Mouse (Mus musculus) ovary, adult 18-20 months (tissue): ENCODE measurements around the gene Pkdcc.

Source experiments
- DNase-seq: peaks from one replicate; pipeline ENCODE4 v3.0.0; 2022; ENCODE audit warnings: low spot score, mixed read lengths

The Pkdcc gene

DNA sequence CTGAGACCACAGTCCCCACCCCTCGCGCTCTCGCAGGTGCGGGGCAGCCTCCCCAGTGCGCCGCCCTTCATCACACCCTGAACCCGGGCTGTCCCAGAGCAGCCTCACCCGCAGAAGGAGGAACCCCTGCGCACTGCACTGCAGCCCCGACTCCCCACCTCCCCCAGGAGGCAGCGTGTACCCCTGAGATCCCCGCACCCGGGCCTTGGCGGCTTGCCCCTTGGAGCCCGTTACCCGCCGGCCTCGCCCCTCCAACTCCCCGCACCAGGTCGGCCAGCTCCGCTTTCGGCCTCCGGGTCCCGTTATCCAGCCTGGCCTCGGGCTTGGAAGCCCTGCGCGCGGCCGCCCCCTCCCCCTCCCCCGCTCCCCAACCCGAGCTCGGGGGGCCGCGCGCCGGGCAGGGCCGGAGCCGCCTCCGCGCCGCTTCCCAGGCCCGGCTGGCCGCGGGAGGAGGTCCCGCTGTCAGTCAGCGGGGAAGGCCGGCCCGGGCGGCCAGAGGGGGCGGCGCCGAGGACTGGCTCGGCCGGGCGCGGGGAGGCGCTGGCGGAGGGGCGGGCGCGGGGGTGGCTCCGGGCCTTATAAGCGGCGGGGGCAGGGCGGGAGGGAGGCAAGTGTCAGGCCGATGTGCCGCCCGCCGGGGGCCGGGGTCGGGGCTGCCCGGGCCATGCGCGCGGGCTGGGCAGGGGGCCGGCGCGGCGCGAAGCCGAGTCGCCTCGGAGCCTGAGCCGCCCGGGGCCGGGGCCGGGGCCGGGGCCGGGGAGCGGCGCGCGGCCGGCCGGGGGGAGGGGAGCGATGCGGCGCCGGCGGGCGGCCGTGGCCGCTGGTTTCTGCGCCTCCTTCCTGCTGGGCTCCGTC is at the start of gene Pkdcc:
Gene Pkdcc (plus strand): TSS at position 619 of the 855 bp plus-strand sequence.
- DNase-seq, result peak; percentile 87

DNA sequence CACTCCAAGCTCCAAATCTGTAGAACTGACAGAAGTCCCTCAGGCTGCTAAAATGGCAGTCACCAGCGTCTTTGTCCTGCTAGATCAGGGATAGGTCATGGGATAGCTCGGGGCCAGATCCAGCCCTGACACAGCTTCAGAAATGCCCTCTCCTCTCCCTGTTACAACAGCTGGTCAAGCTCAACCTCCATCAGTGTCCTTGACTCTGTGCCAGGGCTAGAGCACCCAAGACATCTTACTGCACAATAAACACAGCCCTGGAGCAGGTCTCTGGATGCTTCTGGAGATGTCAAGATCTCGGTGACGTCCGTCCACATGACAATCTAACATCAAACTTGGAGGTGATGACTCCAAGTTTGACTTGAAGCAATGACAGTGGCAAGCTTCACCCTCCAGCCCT is 48.9 kb upstream of the Pkdcc start:
- no peak for DNase-seq

- no peak for DNase-seq
Measured at GRCm38 (mm10) chr17:83176146-83176545, 38.9 kb upstream of the Pkdcc start.

- no peak for DNase-seq
Measured at GRCm38 (mm10) chr17:83178483-83179150, 36.5 kb upstream of the Pkdcc start.

DNA sequence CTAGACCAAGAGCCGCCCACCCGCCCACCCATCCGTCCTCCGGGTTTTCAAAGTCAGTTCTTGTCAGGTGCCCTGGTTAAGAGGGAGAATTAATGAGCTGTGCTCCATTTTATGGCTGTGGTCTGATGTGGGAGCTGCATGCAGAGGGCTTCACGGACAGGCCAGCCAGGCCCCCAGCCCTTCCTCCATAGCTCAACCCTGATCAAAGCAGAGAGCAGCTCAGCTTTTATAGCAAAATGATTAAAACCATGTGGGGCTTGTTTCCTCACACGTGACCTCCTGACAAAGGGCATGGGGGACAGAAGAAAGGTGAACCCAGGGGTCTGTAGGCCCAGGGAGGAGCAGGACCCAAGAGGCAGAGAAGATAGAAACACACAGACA is 36.0 kb upstream of the Pkdcc start:
- DNase-seq, result no peak

DNA sequence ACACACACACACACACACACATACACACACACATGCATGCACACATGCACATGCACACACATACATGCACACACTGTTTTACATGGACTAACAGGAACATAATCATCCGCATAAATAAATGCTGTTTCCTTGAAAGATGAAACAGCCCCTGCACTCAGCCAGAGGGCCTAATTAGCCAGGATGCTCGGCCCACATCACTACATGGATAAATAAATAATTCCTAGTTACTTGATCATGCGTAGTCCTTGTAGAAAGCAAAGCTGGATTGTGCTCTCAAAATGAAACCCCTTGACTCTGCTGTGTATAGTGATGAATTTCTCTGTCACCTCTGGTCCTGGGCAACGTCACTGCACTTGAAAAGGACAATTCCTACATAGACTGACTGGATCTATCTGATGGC is 35.5 kb upstream of the Pkdcc start:
- no peak for DNase-seq

DNA sequence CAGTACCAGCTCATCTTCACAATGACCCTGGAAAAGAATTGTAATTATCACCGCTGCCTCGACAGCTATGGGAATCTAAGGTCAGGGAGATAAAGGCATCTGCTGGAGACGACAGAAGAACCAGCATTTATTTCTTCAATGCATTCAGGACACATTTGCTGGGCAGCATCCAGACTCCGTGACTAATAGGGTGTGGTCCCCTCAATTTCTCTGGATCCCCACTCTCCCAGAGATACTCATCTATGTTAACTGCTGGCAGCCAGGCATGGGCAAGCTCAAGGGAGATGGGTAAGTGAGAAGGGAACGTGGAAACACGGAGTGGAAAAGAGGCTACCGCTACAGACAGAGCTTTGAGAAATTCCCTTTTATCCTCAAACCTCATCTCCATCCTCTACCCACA is 34.0 kb upstream of the Pkdcc start:
- no peak for DNase-seq

- no peak for DNase-seq
Measured at GRCm38 (mm10) chr17:83181592-83181991, 33.5 kb upstream of the Pkdcc start.

GRCm38 (mm10) chr17:83182061-83182664 is 32.9 kb upstream of the Pkdcc start:
- no peak for DNase-seq

DNA sequence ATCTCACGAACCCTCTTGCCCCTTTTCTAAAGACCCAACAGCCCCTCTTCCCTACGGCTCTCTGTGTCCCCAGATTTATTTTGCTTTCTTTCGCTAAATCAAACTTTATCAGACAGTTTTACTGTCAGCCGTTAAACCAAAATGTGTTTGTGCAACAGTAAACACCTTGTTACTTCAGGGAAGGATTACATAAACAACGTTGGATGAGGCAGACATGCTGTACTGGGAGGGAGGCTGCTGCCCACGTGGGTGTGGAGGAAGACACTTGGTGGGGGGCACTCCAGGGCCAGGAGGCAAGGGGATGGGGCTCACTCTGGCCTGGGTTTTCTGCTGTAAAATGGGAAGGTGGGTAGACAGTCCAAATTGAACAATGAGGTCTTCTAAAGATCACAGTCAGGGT is 32.3 kb upstream of the Pkdcc start:
- DNase-seq, result no peak

GRCm38 (mm10) chr17:83187751-83188565 is 27.1 kb upstream of the Pkdcc start:
- no peak for DNase-seq

GRCm38 (mm10) chr17:83190810-83191209 is 24.3 kb upstream of the Pkdcc start:
- DNase-seq, result no peak

DNA sequence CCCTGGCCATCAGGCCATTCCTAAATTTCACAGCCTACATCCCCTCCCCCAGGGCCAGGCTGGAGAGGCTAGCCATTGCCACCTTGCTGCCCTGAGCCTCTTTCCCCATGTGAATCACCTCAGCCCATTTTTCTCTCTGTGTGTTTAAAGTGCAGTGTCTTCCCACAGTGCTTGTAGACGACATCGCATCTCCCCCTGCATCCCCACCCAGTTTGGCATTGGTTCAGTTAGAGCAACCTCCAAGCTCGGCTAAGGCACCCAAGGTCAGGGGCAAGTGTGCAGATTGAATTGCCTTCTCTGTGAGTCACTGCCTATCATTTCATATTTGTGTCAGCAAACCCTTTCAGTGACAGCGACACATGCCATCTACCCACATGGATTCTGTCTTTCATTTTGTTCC is 20.6 kb upstream of the Pkdcc start:
- peak; percentile 57 for DNase-seq

- peak; percentile 76 for DNase-seq
Measured at GRCm38 (mm10) chr17:83197361-83197923, 17.6 kb upstream of the Pkdcc start.

- no peak for DNase-seq
Measured at GRCm38 (mm10) chr17:83200469-83200868, 14.6 kb upstream of the Pkdcc start.

- no peak for DNase-seq
Measured at GRCm38 (mm10) chr17:83201257-83201656, 13.8 kb upstream of the Pkdcc start.

DNA sequence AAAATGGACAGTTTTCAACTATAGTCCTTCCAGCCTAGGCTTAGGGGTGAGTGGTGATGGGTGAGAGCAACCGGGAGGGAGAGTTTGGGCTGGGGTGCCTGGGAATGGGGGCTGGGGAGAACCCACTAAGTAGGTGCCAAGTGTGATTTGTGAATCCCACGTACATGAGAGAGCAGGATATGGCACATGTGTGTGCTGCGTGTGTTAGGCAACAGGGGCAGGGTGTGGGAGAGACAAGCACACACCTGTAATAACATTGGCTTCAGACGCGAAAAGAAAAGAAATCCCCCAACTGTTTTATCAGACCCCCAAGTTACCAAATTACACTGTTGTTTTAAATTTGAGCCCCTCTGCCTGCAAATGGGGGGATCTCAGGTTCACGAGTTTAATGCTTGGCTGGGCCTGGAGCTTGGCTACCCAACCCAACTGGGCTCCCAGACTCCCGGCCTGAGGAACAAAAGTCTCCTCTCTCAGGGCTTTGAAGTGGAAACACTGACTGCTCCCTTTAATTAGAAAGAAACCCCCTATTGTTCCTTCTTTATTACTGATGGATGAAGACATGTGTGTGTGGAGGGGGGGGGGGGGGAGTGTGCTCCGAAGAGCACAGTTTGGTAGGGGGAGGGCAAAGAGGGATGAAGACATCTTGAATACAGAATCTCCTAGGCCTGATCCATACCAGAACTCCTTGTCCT is 11.3 kb upstream of the Pkdcc start:
- DNase-seq, result no peak

DNA sequence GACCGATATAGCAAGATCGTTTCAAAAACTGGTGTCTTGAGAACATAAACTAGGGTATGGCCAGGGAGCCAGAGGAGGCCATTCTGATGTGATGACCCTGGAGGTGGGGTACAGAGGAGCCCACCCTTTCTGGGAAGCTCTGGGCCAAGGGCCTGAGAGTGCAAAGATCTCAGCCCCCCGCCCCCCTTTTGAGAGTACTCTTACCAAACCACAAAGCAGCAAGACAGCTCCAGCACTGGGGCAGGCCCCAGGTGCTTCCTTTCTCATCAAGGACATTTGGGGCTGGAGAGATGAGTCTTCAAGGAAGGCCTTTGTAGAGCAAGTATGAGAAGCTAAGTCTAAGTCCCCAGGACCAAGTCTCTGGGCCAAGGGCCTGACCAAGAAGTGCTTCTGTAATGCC is 7.8 kb upstream of the Pkdcc start:
- DNase-seq, result no peak

- no peak for DNase-seq
Measured at GRCm38 (mm10) chr17:83208455-83208854, 6.6 kb upstream of the Pkdcc start.

GRCm38 (mm10) chr17:83210531-83210930 is 4.6 kb upstream of the Pkdcc start:
- DNase-seq, result no peak

GRCm38 (mm10) chr17:83211196-83211595 is 3.9 kb upstream of the Pkdcc start:
- no peak for DNase-seq
